ENCODE assay signal across 16 mouse cellular contexts in genomic region chr9:62017329-62017728, GRCm38 (mm10).
"Had no signal": no experiment of that assay in that cellular context is flagged by ENCODE, and none has a peak within 500 bp of the region (broad histone marks: within the 10 kb centered on the region; RNA-seq: fewer than 3 reads in every experiment).

No protein-coding gene starts in this region.

- DNase-seq: kidney, postnatal 4 days; lung, adult 2 months; lung, postnatal 10 days; retina, postnatal 1 day; thymus, postnatal 36 days had no signal

- H3K27me3 ChIP-seq: kidney, embryonic 15.5 days; liver, embryonic 15.5 days; neural tube, embryonic 13.5 days had no signal

- H3K9me3 ChIP-seq: kidney, embryonic 15.5 days; limb, embryonic 10.5 days; liver, embryonic 15.5 days; megakaryocyte, embryonic 14.5 days; neural tube, embryonic 13.5 days had no signal

- H3K9ac ChIP-seq: kidney, embryonic 15.5 days; liver, embryonic 15.5 days; neural tube, embryonic 13.5 days had no signal

- ATAC-seq: hindbrain, postnatal 0 days; midbrain, embryonic 16.5 days had no signal

- H3K4me2 ChIP-seq: kidney, embryonic 15.5 days; liver, embryonic 11.5 days; liver, embryonic 15.5 days; midbrain, embryonic 11.5 days; neural tube, embryonic 13.5 days had no signal

- H3K4me3 ChIP-seq: kidney, embryonic 15.5 days; left cerebral cortex, adult 2 months; limb, embryonic 10.5 days; liver, embryonic 15.5 days; megakaryocyte, embryonic 14.5 days; neural tube, embryonic 13.5 days had no signal

- H3K36me3 ChIP-seq: kidney, embryonic 15.5 days; limb, embryonic 10.5 days; liver, embryonic 15.5 days; neural tube, embryonic 13.5 days had no signal

- H3K27ac ChIP-seq: hindbrain, postnatal 0 days; limb, embryonic 10.5 days; liver, embryonic 15.5 days; macrophage; neural tube, embryonic 13.5 days had no signal
